In the genomic region with DNA sequence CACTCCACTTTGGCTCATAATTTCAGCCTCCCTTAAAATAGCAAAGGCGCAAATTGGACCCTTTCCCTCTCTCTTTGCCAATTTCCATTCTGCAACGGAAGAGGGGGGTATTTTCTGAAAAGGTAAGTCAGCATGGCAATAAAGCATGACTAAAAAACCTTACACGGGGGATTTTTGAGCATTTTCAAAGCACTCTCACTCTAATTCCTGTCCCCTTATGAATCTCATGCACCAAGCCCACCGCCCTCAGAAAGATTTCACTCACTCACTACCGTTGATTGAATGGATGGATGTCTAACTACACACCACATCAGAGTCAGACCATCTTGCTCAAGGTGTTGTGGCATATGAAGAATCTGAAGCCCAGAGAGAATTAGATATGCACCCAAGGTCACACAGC, we compare ENCODE assay signal across 8 mouse cellular contexts. TPM values are rescaled to one million over a fixed set of nuclear protein-coding genes. Genes with fewer than 3 reads are reported as not detected.
DNase-seq lines count a peak whose midpoint lies in the region; ATAC-seq and TF ChIP-seq lines count a peak whose summit lies in the region.

A gene (minus strand): TSS at position 101 of the 400 bp plus-strand sequence.

- peak within 1 kb of the TSS; percentile 61 for H3K4me3 ChIP-seq in forebrain, embryonic 10.5 days
- H3K4me3 ChIP-seq in midbrain, postnatal 0 days (ENCODE audit: low read depth, low read length) = peak within 1 kb of the TSS; percentile 48

- no peak for DNase-seq in layer of hippocampus, adult 18-20 months (ENCODE audit: low spot score in 2 of 2)
- no peak for DNase-seq in layer of hippocampus, adult 9-11 months
- no peak for DNase-seq in forebrain, embryonic 10.5 days (ENCODE audit: extremely low spot score, low spot score)
- no peak for DNase-seq in layer of hippocampus, postnatal 25 days (ENCODE audit: extremely low spot score in 1 of 2, low spot score in 1 of 2)
- DNase-seq in midbrain, postnatal 0 days (ENCODE audit: low spot score) = no peak
- DNase-seq in urinary bladder, postnatal 10 days (ENCODE audit: low spot score) = no peak
- DNase-seq in lung, postnatal 10 days = no peak
- no peak for DNase-seq in T-cell, adult 2 months (ENCODE audit: low spot score)

- H3K9ac ChIP-seq in midbrain, postnatal 0 days (replicated peaks; ENCODE audit: low read length, poor library complexity, severe bottlenecking) = peak within 1 kb of the TSS; percentile 51

- ATAC-seq in midbrain, postnatal 0 days (ENCODE audit: low FRiP score) = no peak

- H3K36me3 ChIP-seq in forebrain, embryonic 10.5 days (replicated peaks) = peaks cover 2% of the 10 kb centered on the region; the same call in 1 of the 2 replicates
- no peaks in the 10 kb centered on the region for H3K36me3 ChIP-seq in midbrain, postnatal 0 days (ENCODE audit: insufficient read depth, low read length)

- H3K4me1 ChIP-seq in forebrain, embryonic 10.5 days = peaks cover 39% of the 10 kb centered on the region
- H3K4me1 ChIP-seq in midbrain, postnatal 0 days (ENCODE audit: insufficient read depth, low read length) = no peaks in the 10 kb centered on the region

- peak within 1 kb of the TSS; percentile 91 for H3K27ac ChIP-seq in forebrain, embryonic 10.5 days
- 0 out of 2 replicates have a peak within 1 kb of the TSS, but pooled peaks have one; percentile 6 for H3K27ac ChIP-seq in midbrain, postnatal 0 days (ENCODE audit: low read depth, low read length)

- H3K9me3 ChIP-seq in forebrain, embryonic 10.5 days = no peaks in the 10 kb centered on the region
- H3K9me3 ChIP-seq in midbrain, postnatal 0 days (ENCODE audit: low read length) = no peaks in the 10 kb centered on the region

- TF ChIP-seq CTCF in midbrain, postnatal 0 days (IDR thresholded peaks at IDR 0.05) = no peak

- WGBS in forebrain, embryonic 10.5 days = 27% methylated on average over 5 of the region's 5 CpGs
- 22% methylated on average over 5 of the region's 5 CpGs for WGBS in midbrain, postnatal 0 days

- H3K27me3 ChIP-seq in forebrain, embryonic 10.5 days (ENCODE audit: poor library complexity, severe bottlenecking) = peaks cover 92% of the 10 kb centered on the region
- H3K27me3 ChIP-seq in midbrain, postnatal 0 days (ENCODE audit: insufficient read depth, low read length) = no peaks in the 10 kb centered on the region

- H3K4me2 ChIP-seq in midbrain, postnatal 0 days (ENCODE audit: low read depth, low read length, poor library complexity, severe bottlenecking) = peak within 1 kb of the TSS; percentile 76

RNA-seq across cellular contexts. Expression of the gene that starts here (rescaled TPM):
- 10 to 100 TPM; 29.9 to 30.0 TPM for total RNA-seq in layer of hippocampus, adult 18-20 months (2021)
- 22.3 and 23.2 TPM in 2 replicates for polyA plus RNA-seq in forebrain, embryonic 10.5 days (2016; fragmentation: Nextera tagmentation; extraction: Ambion mirVana)
- 10 to 100 TPM; 24.1 to 28.8 TPM for total RNA-seq in layer of hippocampus, postnatal 25 days (2021)
- total RNA-seq in midbrain, postnatal 0 days (2014; rRNA removed) = 45.2 and 45.8 TPM in 2 replicates
- 36.9 and 39.4 TPM in 2 replicates for polyA plus RNA-seq in midbrain, postnatal 0 days (2015; fragmentation: Nextera tagmentation; extraction: Ambion mirVana)
